Mouse (Mus musculus) ovary, adult 2 months (tissue): ENCODE results near the gene Gm10147. TPM values are rescaled to one million over a fixed set of nuclear protein-coding genes. Genes with fewer than 3 reads are reported as not detected.

ENCODE experiments used
- polyA plus RNA-seq: library from polyadenylated mRNA; depleted of rRNA; stranded (reverse); fragments of >200 nt; gene quantifications from 2 replicates; pipeline ENCODE4 v1.2.3, GENCODE M21; 2012; rRNA removed

The Gm10147 gene
- polyA plus RNA-seq, result not detected in 2 replicates

GRCm38 (mm10) chrX:28607742-28608141 is at the start of gene Gm10147:
Gene Gm10147 (minus strand): TSS chrX:28607842.

